Mouse (Mus musculus) ES-Bruce4 (cell line): ENCODE results near the gene Zfp90.

Experiments used
- CTCF ChIP-seq: IDR thresholded peaks from one replicate; pipeline ENCODE4 v1.8.1; 2011; ENCODE audit warnings: low read depth, low read length
- EP300 ChIP-seq: IDR thresholded peaks from 2 replicates; pipeline ENCODE4 v1.6.1; 2011; ENCODE audit warnings: low read depth, low read length; ENCODE audit not compliant: insufficient read depth
- POLR2A ChIP-seq: IDR thresholded peaks from one replicate; pipeline ENCODE4 v1.8.1; 2011; ENCODE audit warnings: low read length; ENCODE audit not compliant: insufficient read depth

DNA sequence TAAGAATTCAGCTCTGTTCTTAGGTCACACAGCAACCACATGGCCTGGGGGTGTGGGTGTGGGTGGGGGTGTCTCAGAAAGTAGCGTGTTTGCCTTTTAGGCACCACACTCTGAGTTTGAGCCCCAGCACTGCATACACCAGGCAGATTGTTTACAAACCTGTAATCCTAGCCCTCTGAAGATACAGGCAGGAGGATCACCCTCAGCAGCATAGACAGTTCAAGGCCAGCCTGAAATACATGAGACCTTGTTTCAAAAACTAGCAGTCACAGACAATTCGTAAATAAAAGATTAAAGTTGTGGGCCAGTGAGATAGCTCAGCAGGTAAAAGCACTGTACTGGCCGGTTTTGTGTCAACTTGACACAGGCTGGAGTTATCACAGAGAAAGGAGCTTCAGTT, 25.0 kb downstream of the Zfp90 start:
- no peak for TF ChIP-seq POLR2A
- TF ChIP-seq CTCF, result no peak
- no peak for TF ChIP-seq EP300
